10 mouse cellular contexts compared by ENCODE assay signal in the genomic region with DNA sequence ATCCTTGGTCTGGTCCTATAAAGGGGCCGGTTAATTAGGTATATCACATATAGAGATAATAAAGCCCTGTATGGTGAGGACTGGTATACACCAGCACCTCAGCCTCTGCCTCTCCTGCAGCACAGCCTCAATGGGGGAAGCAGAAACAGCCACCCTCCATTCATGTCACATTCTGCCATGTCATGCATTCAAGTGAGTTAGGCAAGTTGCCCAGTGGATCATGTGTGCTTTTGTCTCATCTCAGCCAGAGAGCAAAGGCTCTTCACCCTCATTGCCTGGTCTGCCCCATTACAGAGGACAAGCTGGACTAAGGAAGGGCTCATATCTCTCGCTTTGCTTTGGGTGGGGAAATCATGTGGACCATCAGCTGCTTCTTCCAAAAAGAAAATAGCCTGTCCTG.
DNase-seq lines count a peak whose midpoint lies in the region; ATAC-seq and TF ChIP-seq lines count a peak whose summit lies in the region.
"Had no signal": no experiment of that assay in that cellular context is flagged by ENCODE, and none has a peak within 500 bp of the region (broad histone marks: within the 10 kb centered on the region; RNA-seq: fewer than 3 reads in every experiment).

No protein-coding gene starts in this region.

- H3K4me2 ChIP-seq in kidney, embryonic 16.5 days (replicated peaks; ENCODE audit: low read depth, low read length): no peak overlapping the region
- H3K4me2 ChIP-seq in heart, postnatal 0 days (ENCODE audit: low read depth, low read length): no peak overlapping the region
- H3K4me2 ChIP-seq in stomach, postnatal 0 days (replicated peaks; ENCODE audit: low read depth): no peak overlapping the region
- H3K4me2 ChIP-seq: limb, embryonic 15.5 days had no signal

- ATAC-seq in kidney, embryonic 16.5 days (ENCODE audit: low FRiP score, low TSS enrichment): no peak
- peak; percentile 74 for ATAC-seq in heart, postnatal 0 days (ENCODE audit: insufficient read depth, low read depth)
- no peak for ATAC-seq in stomach, postnatal 0 days (ENCODE audit: low FRiP score, low TSS enrichment)

- no peak overlapping the region for H3K27ac ChIP-seq in kidney, embryonic 16.5 days (ENCODE audit: low read length)
- no peak overlapping the region for H3K27ac ChIP-seq in heart, postnatal 0 days (ENCODE audit: low read depth)
- no peak overlapping the region for H3K27ac ChIP-seq in stomach, postnatal 0 days (replicated peaks)
- H3K27ac ChIP-seq: limb, embryonic 15.5 days had no signal

- TF ChIP-seq EP300 in heart, postnatal 0 days (IDR thresholded peaks at IDR 0.05; ENCODE audit: low read depth): no peak
- no peak for TF ChIP-seq EP300 in stomach, postnatal 0 days (optimal IDR thresholded peaks at IDR 0.05)

- no peaks in the 10 kb centered on the region for H3K9me3 ChIP-seq in kidney, embryonic 16.5 days (ENCODE audit: low read length)
- H3K9me3 ChIP-seq in heart, postnatal 0 days (replicated peaks; ENCODE audit: control insufficient read depth, low read length): no peaks in the 10 kb centered on the region
- no peaks in the 10 kb centered on the region for H3K9me3 ChIP-seq in stomach, postnatal 0 days (ENCODE audit: control insufficient read depth, low read length)
- H3K9me3 ChIP-seq: limb, embryonic 15.5 days had no signal

- no peaks in the 10 kb centered on the region for H3K27me3 ChIP-seq in kidney, embryonic 16.5 days (ENCODE audit: insufficient read depth, low read length)
- H3K27me3 ChIP-seq in heart, postnatal 0 days (ENCODE audit: control insufficient read depth, insufficient read depth, low read length): no peaks in the 10 kb centered on the region
- no peaks in the 10 kb centered on the region for H3K27me3 ChIP-seq in stomach, postnatal 0 days (ENCODE audit: control insufficient read depth, insufficient read depth, low read length)
- H3K27me3 ChIP-seq: limb, embryonic 15.5 days had no signal

- H3K4me3 ChIP-seq in kidney, embryonic 16.5 days (ENCODE audit: low read length): no peak overlapping the region
- H3K4me3 ChIP-seq in heart, postnatal 0 days (ENCODE audit: low read depth, low read length): no peak overlapping the region
- no peak overlapping the region for H3K4me3 ChIP-seq in stomach, postnatal 0 days (ENCODE audit: low read depth, low read length)
- H3K4me3 ChIP-seq: limb, embryonic 15.5 days had no signal

- WGBS in kidney, embryonic 16.5 days: 89% methylated on average over 2 of the region's 2 CpGs
- WGBS in heart, postnatal 0 days: 50% methylated on average over 2 of the region's 2 CpGs
- WGBS in stomach, postnatal 0 days: 91% methylated on average over 2 of the region's 2 CpGs

- DNase-seq in kidney, adult 11 months: peak; percentile 45
- DNase-seq in retina, postnatal 1 day: peak; percentile 82
- no peak for DNase-seq in retina, embryonic 14.5 days (ENCODE audit: low spot score)
- DNase-seq in heart, postnatal 0 days (ENCODE audit: low spot score): peak; percentile 33
- DNase-seq in urinary bladder, adult 18-20 months (ENCODE audit: low spot score in 2 of 2): no peak
- no peak for DNase-seq in stomach, postnatal 0 days (ENCODE audit: low spot score)
- DNase-seq: cerebellum, postnatal 25 days; layer of hippocampus, postnatal 36 days had no signal

- H3K9ac ChIP-seq in kidney, embryonic 16.5 days (replicated peaks; ENCODE audit: low read length): no peak overlapping the region
- no peak overlapping the region for H3K9ac ChIP-seq in heart, postnatal 0 days (replicated peaks; ENCODE audit: low read depth, low read length)
- no peak overlapping the region for H3K9ac ChIP-seq in stomach, postnatal 0 days (ENCODE audit: low read length)
- H3K9ac ChIP-seq: limb, embryonic 15.5 days had no signal

- H3K4me1 ChIP-seq in kidney, embryonic 16.5 days (ENCODE audit: insufficient read depth, low read length): peaks cover 10% of the 10 kb centered on the region
- H3K4me1 ChIP-seq in heart, postnatal 0 days (ENCODE audit: control insufficient read depth, insufficient read depth): peaks cover 15% of the 10 kb centered on the region
- H3K4me1 ChIP-seq in stomach, postnatal 0 days (replicated peaks; ENCODE audit: control insufficient read depth, insufficient read depth): no peaks in the 10 kb centered on the region; the same call in 1 of the 2 replicates
- H3K4me1 ChIP-seq: limb, embryonic 15.5 days had no signal

- no peaks in the 10 kb centered on the region for H3K36me3 ChIP-seq in kidney, embryonic 16.5 days (ENCODE audit: insufficient read depth, low read length)
- no peaks in the 10 kb centered on the region for H3K36me3 ChIP-seq in heart, postnatal 0 days (replicated peaks; ENCODE audit: control insufficient read depth, insufficient read depth, low read length)
- no peaks in the 10 kb centered on the region for H3K36me3 ChIP-seq in stomach, postnatal 0 days (ENCODE audit: control insufficient read depth, insufficient read depth, low read length)
- H3K36me3 ChIP-seq: limb, embryonic 15.5 days had no signal

- TF ChIP-seq CTCF in heart, postnatal 0 days (IDR thresholded peaks at IDR 0.05; ENCODE audit: low read depth): no peak
- TF ChIP-seq CTCF in stomach, postnatal 0 days (IDR thresholded peaks at IDR 0.05; ENCODE audit: low read depth): no peak

Comparison
In these comparisons a context has a peak if more than half of its experiments do, and no peak if none do; other contexts are left out.
1. DNase-seq: peak in kidney, adult 11 months (single experiment), retina, postnatal 1 day (single experiment) and heart, postnatal 0 days (single experiment); none in retina, embryonic 14.5 days (single experiment), urinary bladder, adult 18-20 months (0 of 2) and stomach, postnatal 0 days (single experiment).